Mouse (Mus musculus): ENCODE data around the gene Syt14. TPM values are rescaled to one million over a fixed set of nuclear protein-coding genes. Genes with fewer than 3 reads are reported as not detected.

Syt14 gene
- total and polyA plus RNA-seq, 2 experiments from 2014 or later = 0.04 to 0.08 TPM

DNA sequence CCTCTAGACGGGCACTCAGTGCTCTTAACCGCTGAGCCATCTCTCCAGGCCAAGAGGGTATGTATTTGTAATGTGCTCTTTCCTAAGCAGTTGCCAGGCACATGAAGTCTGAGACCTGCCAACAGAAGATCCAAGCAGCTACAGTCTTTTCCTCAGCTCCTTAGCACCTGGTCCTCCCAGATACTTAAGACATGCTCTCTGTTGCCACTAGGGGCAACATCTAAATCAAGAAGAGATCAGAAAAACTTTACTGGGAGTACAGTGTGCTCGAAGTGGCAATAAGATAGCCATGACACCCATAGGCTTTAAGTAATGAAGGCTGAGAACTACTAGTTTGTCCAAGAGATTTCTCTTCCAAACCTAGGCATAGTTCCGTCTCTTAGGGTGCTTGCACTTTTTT lies 155.4 kb downstream of the Syt14 start:
- Histone ChIP-seq H3K27me3 (ENCODE audit: control insufficient read depth, insufficient read depth, low read length) (no peaks in the 10 kb centered on the region), H3K4me1 (ENCODE audit: control insufficient read depth, insufficient read depth) (no peaks in the 10 kb centered on the region), H3K27ac (ENCODE audit: low read depth) (no peak overlapping the region), H3K9me3 (replicated peaks; ENCODE audit: control insufficient read depth, low read length) (no peaks in the 10 kb centered on the region), H3K36me3 (replicated peaks; ENCODE audit: control insufficient read depth, insufficient read depth, low read length) (no peaks in the 10 kb centered on the region), H3K4me3 (ENCODE audit: low read depth, low read length) (no peak overlapping the region), H3K4me2 (ENCODE audit: low read depth, low read length) (no peak overlapping the region), H3K9ac (replicated peaks; ENCODE audit: low read depth, low read length) (no peak overlapping the region)
- 81% methylated on average over 4 of the region's 4 CpGs for WGBS
- 0 out of 2 replicates have a peak, but pooled peaks have one; percentile 12 for TF ChIP-seq CTCF (IDR thresholded peaks at IDR 0.05; ENCODE audit: low read depth)
- TF ChIP-seq EP300 (IDR thresholded peaks at IDR 0.05; ENCODE audit: low read depth) = no peak
- ATAC-seq (ENCODE audit: insufficient read depth, low read depth) = no peak
- DNase-seq (ENCODE audit: low spot score) = no peak

DNA sequence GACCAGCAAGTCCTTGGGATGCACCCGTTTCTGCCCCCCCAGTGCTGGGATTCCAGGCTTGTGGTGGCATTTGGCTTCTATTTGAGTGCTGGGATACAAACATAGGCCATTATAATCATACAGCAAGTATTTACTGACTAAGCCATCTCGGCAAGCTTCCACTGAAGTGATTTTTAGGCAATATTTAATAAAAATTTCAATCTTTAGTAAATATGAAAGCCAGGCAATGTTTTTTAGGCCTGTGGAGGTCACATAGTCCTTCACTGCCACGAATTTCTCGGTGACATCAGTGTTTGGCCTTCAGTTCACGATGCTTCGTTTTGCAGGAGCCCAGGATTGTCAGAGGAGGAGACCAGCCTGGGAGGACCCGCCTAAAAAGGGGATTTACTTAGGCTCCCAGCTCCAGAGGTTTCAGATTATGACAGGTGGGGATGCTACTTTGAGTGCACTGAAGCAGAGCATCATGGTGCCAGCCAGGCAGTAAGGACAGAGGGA lies 156.4 kb downstream of the Syt14 start:
- ATAC-seq (ENCODE audit: insufficient read depth, low read depth) = no peak

DNA sequence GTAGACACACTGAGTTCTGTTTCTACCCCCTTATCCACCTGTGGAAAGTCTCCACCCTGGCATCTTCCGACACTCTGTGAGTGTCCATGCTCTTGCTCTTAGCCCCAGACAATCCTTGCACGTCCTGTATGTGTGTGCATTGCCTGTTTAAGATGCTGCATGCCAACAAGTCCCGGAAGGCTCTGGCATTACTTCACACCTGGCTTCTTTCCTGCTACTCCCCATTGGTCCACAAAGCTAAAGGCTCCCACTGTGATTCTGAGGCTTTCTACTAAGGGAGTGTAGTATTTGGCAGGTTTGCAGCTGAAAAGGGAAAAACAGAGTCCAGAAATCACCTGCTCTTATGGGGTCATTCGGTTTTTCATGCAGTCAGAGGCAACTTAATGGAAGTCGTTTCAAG lies 162.7 kb downstream of the Syt14 start:
- TF ChIP-seq CTCF (IDR thresholded peaks at IDR 0.05; ENCODE audit: low read depth) (no peak), EP300 (IDR thresholded peaks at IDR 0.05; ENCODE audit: low read depth) (no peak)
- Histone ChIP-seq H3K4me1 (ENCODE audit: control insufficient read depth, insufficient read depth) (no peaks in the 10 kb centered on the region), H3K9me3 (replicated peaks; ENCODE audit: control insufficient read depth, low read length) (no peaks in the 10 kb centered on the region), H3K4me3 (ENCODE audit: low read depth, low read length) (no peak overlapping the region), H3K27ac (ENCODE audit: low read depth) (no peak overlapping the region), H3K27me3 (ENCODE audit: control insufficient read depth, insufficient read depth, low read length) (no peaks in the 10 kb centered on the region), H3K36me3 (replicated peaks; ENCODE audit: control insufficient read depth, insufficient read depth, low read length) (no peaks in the 10 kb centered on the region), H3K9ac (replicated peaks; ENCODE audit: low read depth, low read length) (no peak overlapping the region), H3K4me2 (ENCODE audit: low read depth, low read length) (no peak overlapping the region)
- no peak for DNase-seq (ENCODE audit: low spot score)
- no peak for ATAC-seq (ENCODE audit: insufficient read depth, low read depth)
- WGBS = 65% methylated on average over 5 of the region's 5 CpGs

More for the DNA sequence above, 156.4 kb downstream of the Syt14 start:
- no peaks in the 10 kb centered on the region for H3K4me1 ChIP-seq (ENCODE audit: control insufficient read depth, insufficient read depth)
- no peak for DNase-seq (ENCODE audit: low spot score)
- H3K4me3 ChIP-seq (ENCODE audit: low read depth, low read length) = no peak overlapping the region
- H3K27ac ChIP-seq (ENCODE audit: low read depth) = no peak overlapping the region
- TF ChIP-seq EP300 (IDR thresholded peaks at IDR 0.05; ENCODE audit: low read depth) (no peak), CTCF (IDR thresholded peaks at IDR 0.05; ENCODE audit: low read depth) (no peak)
- no peak overlapping the region for H3K9ac ChIP-seq (replicated peaks; ENCODE audit: low read depth, low read length)
- no peaks in the 10 kb centered on the region for H3K27me3 ChIP-seq (ENCODE audit: control insufficient read depth, insufficient read depth, low read length)
- no peak overlapping the region for H3K4me2 ChIP-seq (ENCODE audit: low read depth, low read length)
- H3K9me3 ChIP-seq (replicated peaks; ENCODE audit: control insufficient read depth, low read length) = no peaks in the 10 kb centered on the region
- H3K36me3 ChIP-seq (replicated peaks; ENCODE audit: control insufficient read depth, insufficient read depth, low read length) = no peaks in the 10 kb centered on the region
- WGBS = 77% methylated on average over 7 of the region's 7 CpGs

DNA sequence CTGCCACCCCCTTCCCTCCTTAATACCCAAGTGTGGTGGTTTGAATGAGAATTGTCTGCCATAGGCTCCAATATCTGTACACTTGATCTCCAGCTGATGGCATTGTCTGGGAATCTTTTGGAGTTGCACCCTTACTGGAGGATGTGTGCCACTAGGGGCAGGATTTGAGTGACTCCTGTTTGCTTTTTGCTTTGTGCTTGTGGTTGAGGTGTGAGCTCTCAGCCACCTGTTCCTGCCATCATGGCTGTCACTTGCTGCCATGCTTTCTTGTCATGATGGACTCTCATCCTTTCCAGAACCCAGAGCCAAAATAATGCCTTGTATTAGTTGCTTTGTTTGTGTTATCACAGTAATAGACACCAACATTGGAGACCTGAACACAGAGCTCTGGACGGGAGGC lies 165.8 kb downstream of the Syt14 start:
- Histone ChIP-seq H3K9ac (replicated peaks; ENCODE audit: low read depth, low read length) (no peak overlapping the region), H3K4me3 (ENCODE audit: low read depth, low read length) (no peak overlapping the region), H3K4me1 (ENCODE audit: control insufficient read depth, insufficient read depth) (no peaks in the 10 kb centered on the region), H3K36me3 (replicated peaks; ENCODE audit: control insufficient read depth, insufficient read depth, low read length) (no peaks in the 10 kb centered on the region), H3K27me3 (ENCODE audit: control insufficient read depth, insufficient read depth, low read length) (no peaks in the 10 kb centered on the region), H3K9me3 (replicated peaks; ENCODE audit: control insufficient read depth, low read length) (no peaks in the 10 kb centered on the region), H3K4me2 (ENCODE audit: low read depth, low read length) (no peak overlapping the region), H3K27ac (ENCODE audit: low read depth) (no peak overlapping the region)
- no peak for ATAC-seq (ENCODE audit: insufficient read depth, low read depth)
- 78% methylated on average over 1 of the region's 1 CpGs for WGBS
- TF ChIP-seq EP300 (IDR thresholded peaks at IDR 0.05; ENCODE audit: low read depth) (no peak), CTCF (IDR thresholded peaks at IDR 0.05; ENCODE audit: low read depth) (0 out of 2 replicates have a peak, but pooled peaks have one; percentile 5)
- DNase-seq (ENCODE audit: low spot score) = no peak

DNA sequence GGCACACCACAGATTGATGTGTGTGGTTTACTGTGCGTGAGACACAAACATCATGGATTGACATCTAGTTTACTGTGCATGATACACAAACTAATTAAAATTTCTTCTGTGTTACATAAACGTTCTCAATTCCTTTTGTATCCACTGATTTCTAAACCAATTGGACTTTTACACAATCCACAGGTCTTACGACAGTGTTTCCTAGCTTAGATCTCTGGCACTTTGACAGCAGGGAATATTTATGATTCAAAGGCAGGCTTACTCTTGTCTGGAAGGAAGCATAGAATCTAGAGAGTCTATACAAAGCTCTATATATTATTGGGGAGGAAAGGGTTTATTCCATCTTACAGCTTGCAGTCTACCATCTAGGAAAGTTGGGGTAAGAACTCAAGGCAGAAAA lies 171.1 kb downstream of the Syt14 start:
- Histone ChIP-seq H3K4me2 (ENCODE audit: low read depth, low read length) (no peak overlapping the region), H3K4me3 (ENCODE audit: low read depth, low read length) (no peak overlapping the region), H3K36me3 (replicated peaks; ENCODE audit: control insufficient read depth, insufficient read depth, low read length) (no peaks in the 10 kb centered on the region), H3K27ac (ENCODE audit: low read depth) (no peak overlapping the region), H3K27me3 (ENCODE audit: control insufficient read depth, insufficient read depth, low read length) (no peaks in the 10 kb centered on the region), H3K9me3 (replicated peaks; ENCODE audit: control insufficient read depth, low read length) (no peaks in the 10 kb centered on the region), H3K9ac (replicated peaks; ENCODE audit: low read depth, low read length) (no peak overlapping the region), H3K4me1 (ENCODE audit: control insufficient read depth, insufficient read depth) (no peaks in the 10 kb centered on the region)
- WGBS = 72% methylated on average over 3 of the region's 3 CpGs
- ATAC-seq (ENCODE audit: insufficient read depth, low read depth) = no peak
- DNase-seq (ENCODE audit: low spot score) = no peak
- TF ChIP-seq CTCF (IDR thresholded peaks at IDR 0.05; ENCODE audit: low read depth) (no peak), EP300 (IDR thresholded peaks at IDR 0.05; ENCODE audit: low read depth) (no peak)

DNA sequence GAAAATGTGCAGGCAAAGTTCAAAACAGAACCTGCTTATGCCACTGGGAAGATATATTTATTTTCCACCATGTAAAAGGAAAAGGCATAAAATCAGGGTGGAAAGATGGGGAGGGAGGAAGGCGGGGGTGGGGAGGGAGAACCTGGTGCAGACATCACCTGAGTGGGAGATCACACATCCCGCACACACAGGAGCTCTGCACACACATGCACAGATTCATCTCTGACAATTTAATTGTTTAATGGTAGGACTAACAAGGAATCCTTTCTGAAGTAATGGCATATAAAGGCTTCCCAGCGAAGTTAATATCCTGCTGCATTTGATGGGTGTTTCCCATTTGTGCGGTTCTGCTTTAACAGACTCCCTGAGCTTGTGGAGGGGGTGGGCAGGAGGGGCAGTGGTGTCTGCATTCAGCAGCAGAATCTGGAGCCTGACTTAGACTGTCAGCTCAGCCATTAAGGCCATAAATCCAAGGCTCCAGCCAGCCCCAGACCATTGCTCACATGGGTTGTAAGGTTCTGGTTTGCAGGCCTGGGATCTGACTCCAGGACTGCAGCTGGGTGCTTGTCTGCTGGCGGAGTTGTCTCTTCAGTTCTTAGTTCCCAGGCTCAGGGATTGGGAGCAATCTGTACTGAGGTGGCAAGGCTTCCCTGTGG lies 174.1 kb downstream of the Syt14 start:
- H3K27me3 ChIP-seq (ENCODE audit: control insufficient read depth, insufficient read depth, low read length) = no peaks in the 10 kb centered on the region
- H3K36me3 ChIP-seq (replicated peaks; ENCODE audit: control insufficient read depth, insufficient read depth, low read length) = no peaks in the 10 kb centered on the region
- TF ChIP-seq EP300 (IDR thresholded peaks at IDR 0.05; ENCODE audit: low read depth) = no peak
- no peak for TF ChIP-seq CTCF (IDR thresholded peaks at IDR 0.05; ENCODE audit: low read depth)
- no peak overlapping the region for H3K4me2 ChIP-seq (ENCODE audit: low read depth, low read length)
- no peaks in the 10 kb centered on the region for H3K4me1 ChIP-seq (ENCODE audit: control insufficient read depth, insufficient read depth)
- no peak overlapping the region for H3K9ac ChIP-seq (replicated peaks; ENCODE audit: low read depth, low read length)
- ATAC-seq (ENCODE audit: insufficient read depth, low read depth) (no peak), DNase-seq (ENCODE audit: low spot score) (no peak)
- 83% methylated on average over 5 of the region's 5 CpGs for WGBS
- H3K4me3 ChIP-seq (ENCODE audit: low read depth, low read length) = no peak overlapping the region
- H3K9me3 ChIP-seq (replicated peaks; ENCODE audit: control insufficient read depth, low read length) = no peaks in the 10 kb centered on the region
- H3K27ac ChIP-seq (ENCODE audit: low read depth) = no peak overlapping the region

All from heart, postnatal 0 days (tissue).